11 mouse cellular contexts compared by ENCODE assay signal in the genomic region with DNA sequence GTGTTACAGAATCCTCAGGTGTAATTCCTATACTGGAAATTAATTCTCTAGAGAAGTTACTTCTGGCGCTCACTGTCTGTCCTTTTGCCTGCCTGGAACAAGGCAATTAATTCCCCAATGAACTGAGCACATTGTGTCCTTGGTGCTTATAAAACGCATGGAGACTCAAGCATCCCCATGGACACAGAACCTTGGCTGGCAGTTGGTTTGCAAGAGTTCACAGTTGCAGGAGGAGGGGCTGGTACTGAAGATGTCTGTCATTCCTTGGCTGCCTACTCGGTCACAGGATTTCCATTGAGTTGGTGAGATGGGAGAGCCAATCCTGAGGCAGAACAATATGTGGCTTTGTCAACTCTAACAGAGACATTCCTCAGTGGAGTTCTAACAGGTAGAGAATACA. TPM values are rescaled to one million over a fixed set of nuclear protein-coding genes. Genes with fewer than 3 reads are reported as not detected.
DNase-seq lines count a peak whose midpoint lies in the region; ATAC-seq and TF ChIP-seq lines count a peak whose summit lies in the region.
"Had no signal": no experiment of that assay in that cellular context is flagged by ENCODE, and none has a peak within 500 bp of the region (broad histone marks: within the 10 kb centered on the region; RNA-seq: fewer than 3 reads in every experiment).

No protein-coding gene starts in this region.

- no peak overlapping the region for H3K4me2 ChIP-seq in heart, embryonic 11.5 days
- no peak overlapping the region for H3K4me2 ChIP-seq in limb, embryonic 15.5 days
- no peak overlapping the region for H3K4me2 ChIP-seq in forebrain, embryonic 15.5 days (replicated peaks)
- H3K4me2 ChIP-seq: midbrain, embryonic 11.5 days had no signal

- no peak overlapping the region for H3K4me3 ChIP-seq in heart, embryonic 11.5 days (ENCODE audit: low read depth, low read length)
- H3K4me3 ChIP-seq in lung, adult 2 months (replicated peaks; ENCODE audit: extremely low read depth, low read depth, low read length) = no peak overlapping the region
- no peak overlapping the region for H3K4me3 ChIP-seq in limb, embryonic 15.5 days
- H3K4me3 ChIP-seq in forebrain, embryonic 15.5 days = no peak overlapping the region
- H3K4me3 ChIP-seq: forebrain, embryonic 10.5 days had no signal

- no peaks in the 10 kb centered on the region for H3K36me3 ChIP-seq in heart, embryonic 11.5 days (ENCODE audit: control insufficient read depth, insufficient read depth, low read length)
- H3K36me3 ChIP-seq in limb, embryonic 15.5 days = no peaks in the 10 kb centered on the region
- no peaks in the 10 kb centered on the region for H3K36me3 ChIP-seq in forebrain, embryonic 15.5 days
- H3K36me3 ChIP-seq: G1E had no signal

- no peak for ATAC-seq in heart, embryonic 11.5 days (replicated peaks; ENCODE audit: insufficient number of reproducible peaks, low FRiP score, low TSS enrichment)
- ATAC-seq in limb, embryonic 15.5 days (ENCODE audit: insufficient number of reproducible peaks, low FRiP score, low TSS enrichment, low read depth) = no peak
- ATAC-seq in forebrain, embryonic 15.5 days (replicated peaks) = no peak

- H3K4me1 ChIP-seq in heart, embryonic 11.5 days (ENCODE audit: control insufficient read depth, insufficient read depth, low read length) = peaks cover 6% of the 10 kb centered on the region; the same call in 1 of the 2 replicates
- no peaks in the 10 kb centered on the region; the same call in 1 of the 2 replicates for H3K4me1 ChIP-seq in lung, adult 2 months (ENCODE audit: control insufficient read depth, insufficient read depth, low read length)
- peaks cover 6% of the 10 kb centered on the region; the same call in 1 of the 2 replicates for H3K4me1 ChIP-seq in limb, embryonic 15.5 days
- H3K4me1 ChIP-seq in forebrain, embryonic 15.5 days = no peaks in the 10 kb centered on the region
- H3K4me1 ChIP-seq: forebrain, embryonic 10.5 days had no signal

- H3K9me3 ChIP-seq in heart, embryonic 11.5 days (replicated peaks; ENCODE audit: control insufficient read depth, low read length) = no peaks in the 10 kb centered on the region
- no peaks in the 10 kb centered on the region for H3K9me3 ChIP-seq in limb, embryonic 15.5 days
- no peaks in the 10 kb centered on the region for H3K9me3 ChIP-seq in forebrain, embryonic 15.5 days
- H3K9me3 ChIP-seq: forebrain, embryonic 10.5 days had no signal

- TF ChIP-seq CTCF in lung, adult 2 months (IDR thresholded peaks at IDR 0.05; ENCODE audit: insufficient read depth, low read length) = no peak

- WGBS in heart, embryonic 11.5 days (ENCODE audit: insufficient replicate concordance) = 65% methylated on average over 3 of the region's 3 CpGs
- WGBS in lung, adult 2 months = 61% methylated on average over 3 of the region's 3 CpGs
- 59% methylated on average over 3 of the region's 3 CpGs for WGBS in limb, embryonic 15.5 days
- 55% methylated on average over 3 of the region's 3 CpGs for WGBS in forebrain, embryonic 15.5 days

- TF ChIP-seq POLR2A in lung, adult 2 months (IDR thresholded peaks at IDR 0.05; ENCODE audit: borderline replicate concordance, extremely low read depth, low read depth, low read length) = no peak

- no peaks in the 10 kb centered on the region for H3K27me3 ChIP-seq in heart, embryonic 11.5 days (ENCODE audit: control insufficient read depth, insufficient read depth, low read length)
- H3K27me3 ChIP-seq in limb, embryonic 15.5 days = no peaks in the 10 kb centered on the region
- no peaks in the 10 kb centered on the region for H3K27me3 ChIP-seq in forebrain, embryonic 15.5 days

- DNase-seq in heart, adult 18-20 months = peak; percentile 58 to 67
- DNase-seq in lung, adult 18-20 months = peak; percentile 6 to 14
- DNase-seq in lung, adult 2 months = no peak
- DNase-seq in adrenal gland, postnatal 25 days = peak; percentile 7
- DNase-seq in testis, postnatal 10 days (ENCODE audit: low spot score) = no peak

- no peak overlapping the region for H3K9ac ChIP-seq in heart, embryonic 11.5 days (ENCODE audit: low read depth, low read length)
- no peak overlapping the region for H3K9ac ChIP-seq in limb, embryonic 15.5 days
- no peak overlapping the region for H3K9ac ChIP-seq in forebrain, embryonic 15.5 days (replicated peaks)

- no peak overlapping the region for H3K27ac ChIP-seq in heart, embryonic 11.5 days (ENCODE audit: low read depth, low read length)
- H3K27ac ChIP-seq in limb, embryonic 15.5 days = peak overlapping the region; percentile 50
- no peak overlapping the region for H3K27ac ChIP-seq in forebrain, embryonic 15.5 days (replicated peaks)
- H3K27ac ChIP-seq: forebrain, embryonic 10.5 days had no signal

RNA-seq across cellular contexts. Expression of a gene that starts 12.5 kb away (rescaled TPM):
- total RNA-seq in heart, adult 18-20 months (2021) = 10 to 100 TPM; 55.7 to 60.8 TPM
- polyA plus RNA-seq in heart, embryonic 11.5 days (2014; fragmentation: Nextera tagmentation; extraction: Ambion mirVana) = 24.1 and 33.0 TPM in 2 replicates
- 9.5 and 15.4 TPM in 2 replicates for polyA plus RNA-seq in lung, adult 2 months (2012; rRNA removed)
- 106 and 129 TPM in 2 replicates for total RNA-seq in adrenal gland, postnatal 25 days (2021)
- polyA plus RNA-seq in limb, embryonic 15.5 days (2015; fragmentation: Nextera tagmentation; extraction: Ambion mirVana) = 31.2 and 34.4 TPM in 2 replicates
- 20.2 and 21.5 TPM in 2 replicates for polyA plus RNA-seq in forebrain, embryonic 15.5 days (2015; fragmentation: Nextera tagmentation; extraction: Ambion mirVana)
- polyA plus RNA-seq: G1E had no signal

Comparison
In these comparisons a context has a peak if more than half of its experiments do, and no peak if none do; other contexts are left out.
1. DNase-seq: peak in heart, adult 18-20 months (2 of 2), lung, adult 18-20 months (2 of 2) and adrenal gland, postnatal 25 days (single experiment); none in lung, adult 2 months (single experiment) and testis, postnatal 10 days (single experiment).